Mouse (Mus musculus): ENCODE measurements at regions not wholly inside any gene's neighbourhood (a gene's known extent, or its start where the extent isn't known, plus 50 kb on each side); places are given as distances from the start of the nearest gene placed in this dataset.
"Not testable (repeated sequence)": the region's sequence is repeated elsewhere in the genome, so short reads cannot be mapped to it uniquely, and the experiment has no call there.

GRCm38 (mm10) chr13:79765437-79765838 lies 1117.7 kb upstream of the Arrdc3 start:
- Histone ChIP-seq H3K36me3 (ENCODE audit: control insufficient read depth, insufficient read depth, low read length, poor library complexity, severe bottlenecking) (no peaks in the 10 kb centered on the region), H3K4me1 (ENCODE audit: control insufficient read depth, insufficient read depth, low read length) (no peaks in the 10 kb centered on the region), H3K9ac (ENCODE audit: low read depth, poor library complexity, severe bottlenecking) (no peak overlapping the region), H3K27me3 (ENCODE audit: control insufficient read depth, insufficient read depth, low read length, poor library complexity, severe bottlenecking) (no peaks in the 10 kb centered on the region), H3K4me3 (ENCODE audit: low read depth, low read length) (no peak overlapping the region), H3K27ac (ENCODE audit: insufficient read depth, low read length) (no peak overlapping the region), H3K9me3 (replicated peaks; ENCODE audit: control insufficient read depth, insufficient read depth, low read length, poor library complexity, severe bottlenecking) (no peaks in the 10 kb centered on the region)
- TF ChIP-seq EP300 (IDR thresholded peaks at IDR 0.05; ENCODE audit: insufficient read depth, low read depth, low read length) = 0 out of 2 replicates have a peak, but pooled peaks have one; percentile 13
- no peak for TF ChIP-seq POLR2A (IDR thresholded peaks at IDR 0.05; ENCODE audit: insufficient read depth, low read length)
- TF ChIP-seq CTCF (IDR thresholded peaks at IDR 0.05; ENCODE audit: low read depth, low read length) = no peak

GRCm38 (mm10) chr13:79784991-79785666 lies 1098.1 kb upstream of the Arrdc3 start:
- TF ChIP-seq POLR2A (IDR thresholded peaks at IDR 0.05; ENCODE audit: insufficient read depth, low read length) = no peak
- TF ChIP-seq CTCF (IDR thresholded peaks at IDR 0.05; ENCODE audit: low read depth, low read length) = no peak
- H3K27ac ChIP-seq (ENCODE audit: insufficient read depth, low read length) = no peak overlapping the region
- H3K36me3 ChIP-seq (ENCODE audit: control insufficient read depth, insufficient read depth, low read length, poor library complexity, severe bottlenecking) = no peaks in the 10 kb centered on the region

GRCm38 (mm10) chr13:79801591-79801990 lies 1081.6 kb upstream of the Arrdc3 start:
- Histone ChIP-seq H3K4me1 (ENCODE audit: control insufficient read depth, insufficient read depth, low read length) (no peaks in the 10 kb centered on the region), H3K4me3 (ENCODE audit: low read depth, low read length) (no peak overlapping the region), H3K9ac (ENCODE audit: low read depth, poor library complexity, severe bottlenecking) (no peak overlapping the region), H3K27ac (ENCODE audit: insufficient read depth, low read length) (no peak overlapping the region), H3K9me3 (replicated peaks; ENCODE audit: control insufficient read depth, insufficient read depth, low read length, poor library complexity, severe bottlenecking) (no peaks in the 10 kb centered on the region), H3K27me3 (ENCODE audit: control insufficient read depth, insufficient read depth, low read length, poor library complexity, severe bottlenecking) (no peaks in the 10 kb centered on the region), H3K36me3 (ENCODE audit: control insufficient read depth, insufficient read depth, low read length, poor library complexity, severe bottlenecking) (no peaks in the 10 kb centered on the region)
- TF ChIP-seq POLR2A (IDR thresholded peaks at IDR 0.05; ENCODE audit: insufficient read depth, low read length) (no peak), EP300 (IDR thresholded peaks at IDR 0.05; ENCODE audit: insufficient read depth, low read depth, low read length) (no peak)

More at GRCm38 (mm10) chr13:79784991-79785666, 1098.1 kb upstream of the Arrdc3 start:
- Histone ChIP-seq H3K4me3 (ENCODE audit: low read depth, low read length) (no peak overlapping the region), H3K9me3 (replicated peaks; ENCODE audit: control insufficient read depth, insufficient read depth, low read length, poor library complexity, severe bottlenecking) (no peaks in the 10 kb centered on the region), H3K27me3 (ENCODE audit: control insufficient read depth, insufficient read depth, low read length, poor library complexity, severe bottlenecking) (no peaks in the 10 kb centered on the region), H3K9ac (ENCODE audit: low read depth, poor library complexity, severe bottlenecking) (no peak overlapping the region), H3K4me1 (ENCODE audit: control insufficient read depth, insufficient read depth, low read length) (no peaks in the 10 kb centered on the region)

DNA sequence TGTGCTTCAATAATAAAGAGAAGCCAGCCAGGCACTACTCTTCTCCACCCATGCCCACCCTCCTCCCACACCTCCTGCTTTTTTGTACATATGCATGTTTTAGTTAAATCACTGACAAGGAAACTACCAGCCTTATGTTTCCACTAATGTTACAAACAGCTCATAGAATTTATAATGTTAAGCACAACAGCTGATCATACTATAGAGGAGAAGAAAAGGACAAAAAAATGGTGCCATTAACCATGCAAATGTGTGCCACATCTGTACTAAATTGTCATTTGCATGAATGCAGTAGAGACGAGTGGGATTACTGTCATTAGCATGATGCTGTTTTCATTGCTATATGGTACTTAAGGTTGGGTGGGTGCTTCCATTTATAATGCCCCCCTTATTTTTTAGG lies 1047.6 kb upstream of the Arrdc3 start:
- Histone ChIP-seq H3K27me3 (ENCODE audit: control insufficient read depth, insufficient read depth, low read length, poor library complexity, severe bottlenecking) (no peaks in the 10 kb centered on the region), H3K27ac (ENCODE audit: insufficient read depth, low read length) (no peak overlapping the region), H3K9me3 (replicated peaks; ENCODE audit: control insufficient read depth, insufficient read depth, low read length, poor library complexity, severe bottlenecking) (no peaks in the 10 kb centered on the region), H3K4me1 (ENCODE audit: control insufficient read depth, insufficient read depth, low read length) (no peaks in the 10 kb centered on the region), H3K36me3 (ENCODE audit: control insufficient read depth, insufficient read depth, low read length, poor library complexity, severe bottlenecking) (no peaks in the 10 kb centered on the region), H3K9ac (ENCODE audit: low read depth, poor library complexity, severe bottlenecking) (no peak overlapping the region), H3K4me3 (ENCODE audit: low read depth, low read length) (no peak overlapping the region)
- no peak for TF ChIP-seq POLR2A (IDR thresholded peaks at IDR 0.05; ENCODE audit: insufficient read depth, low read length)
- no peak for TF ChIP-seq EP300 (IDR thresholded peaks at IDR 0.05; ENCODE audit: insufficient read depth, low read depth, low read length)
- TF ChIP-seq CTCF (IDR thresholded peaks at IDR 0.05; ENCODE audit: low read depth, low read length) = no peak

DNA sequence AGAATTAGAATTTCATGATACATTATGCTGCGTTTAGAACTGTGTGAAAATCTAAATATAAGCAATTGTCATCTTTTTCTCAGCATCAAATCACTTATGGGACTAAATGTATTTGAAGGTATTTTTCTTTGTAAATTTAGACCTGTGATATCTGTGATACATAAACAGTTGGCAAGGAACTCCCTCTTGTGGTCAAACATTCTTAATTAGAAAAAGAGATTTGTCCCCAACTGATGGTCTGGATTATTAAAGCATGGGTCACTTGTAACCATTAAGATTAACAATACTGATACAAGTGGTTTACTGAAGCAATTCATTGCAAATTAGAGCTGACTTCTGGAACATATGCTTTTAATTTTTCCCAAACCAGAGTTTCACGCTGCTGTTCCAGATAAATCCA lies 1038.4 kb upstream of the Arrdc3 start:
- Histone ChIP-seq H3K4me1 (ENCODE audit: control insufficient read depth, insufficient read depth, low read length) (no peaks in the 10 kb centered on the region), H3K27ac (ENCODE audit: insufficient read depth, low read length) (no peak overlapping the region), H3K4me3 (ENCODE audit: low read depth, low read length) (no peak overlapping the region), H3K27me3 (ENCODE audit: control insufficient read depth, insufficient read depth, low read length, poor library complexity, severe bottlenecking) (no peaks in the 10 kb centered on the region), H3K9me3 (replicated peaks; ENCODE audit: control insufficient read depth, insufficient read depth, low read length, poor library complexity, severe bottlenecking) (no peaks in the 10 kb centered on the region), H3K36me3 (ENCODE audit: control insufficient read depth, insufficient read depth, low read length, poor library complexity, severe bottlenecking) (no peaks in the 10 kb centered on the region), H3K9ac (ENCODE audit: low read depth, poor library complexity, severe bottlenecking) (no peak overlapping the region)
- TF ChIP-seq POLR2A (IDR thresholded peaks at IDR 0.05; ENCODE audit: insufficient read depth, low read length) (no peak), CTCF (IDR thresholded peaks at IDR 0.05; ENCODE audit: low read depth, low read length) (no peak), EP300 (IDR thresholded peaks at IDR 0.05; ENCODE audit: insufficient read depth, low read depth, low read length) (no peak)

DNA sequence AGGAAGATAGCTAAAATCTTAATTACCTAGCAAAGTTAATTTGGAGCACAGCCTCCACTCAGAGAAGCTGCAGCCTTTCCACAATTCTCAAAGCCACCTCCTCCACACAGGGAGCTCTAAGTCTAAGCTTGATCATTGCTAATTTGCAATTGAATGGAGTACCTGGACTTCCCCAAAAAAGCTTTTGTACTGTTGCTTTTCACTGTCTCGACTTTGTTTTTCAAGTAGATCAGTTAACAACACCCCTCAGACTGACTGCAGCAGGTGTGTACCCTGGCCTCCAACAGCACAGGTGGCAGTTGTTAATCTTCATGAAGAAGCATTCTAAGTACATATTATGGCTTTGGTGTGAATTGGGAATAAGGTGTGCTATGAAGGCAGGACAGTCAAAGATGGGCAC lies 1015.7 kb upstream of the Arrdc3 start:
- not testable (repeated sequence) for H3K4me3 ChIP-seq (ENCODE audit: low read depth, low read length); H3K36me3 ChIP-seq (ENCODE audit: control insufficient read depth, insufficient read depth, low read length, poor library complexity, severe bottlenecking); H3K27me3 ChIP-seq (ENCODE audit: control insufficient read depth, insufficient read depth, low read length, poor library complexity, severe bottlenecking); H3K4me1 ChIP-seq (ENCODE audit: control insufficient read depth, insufficient read depth, low read length); H3K9ac ChIP-seq (ENCODE audit: low read depth, poor library complexity, severe bottlenecking)
- H3K9me3 ChIP-seq (replicated peaks; ENCODE audit: control insufficient read depth, insufficient read depth, low read length, poor library complexity, severe bottlenecking) = peaks cover 13% of the 10 kb centered on the region
- H3K27ac ChIP-seq (ENCODE audit: insufficient read depth, low read length) = peak overlapping the region; percentile 79
- peak; percentile 61; the same call in 1 of the 2 replicates for TF ChIP-seq EP300 (IDR thresholded peaks at IDR 0.05; ENCODE audit: insufficient read depth, low read depth, low read length)

Data from ES-Bruce4 (cell line).